Mouse (Mus musculus): ENCODE data around the gene Sephs1. TPM values are rescaled to one million over a fixed set of nuclear protein-coding genes. Genes with fewer than 3 reads are reported as not detected.

Gene Sephs1
- polyA plus RNA-seq, 1 experiment, result 15.9 TPM

GRCm38 (mm10) chr2:4921019-4921418, 39.7 kb downstream of the Sephs1 start:
- TF ChIP-seq POLR2A (IDR thresholded peaks at IDR 0.05; ENCODE audit: insufficient read length, low read depth) (no peak), POLR2AphosphoS2 (IDR thresholded peaks at IDR 0.05; ENCODE audit: insufficient read length, low read depth) (no peak), REST (IDR thresholded peaks at IDR 0.05; ENCODE audit: insufficient read depth, insufficient read length) (no peak), E2F4 (IDR thresholded peaks at IDR 0.05; ENCODE audit: insufficient read depth) (no peak), SRF (IDR thresholded peaks at IDR 0.05; ENCODE audit: control insufficient read depth, insufficient read length, low read depth) (no peak), USF1 (IDR thresholded peaks at IDR 0.05; ENCODE audit: low read depth) (no peak), MYOD1 (IDR thresholded peaks at IDR 0.05; ENCODE audit: control insufficient read depth in 1 of 3, insufficient read length in 2 of 3, low read depth in 2 of 3) (no peak), TCF12 (IDR thresholded peaks at IDR 0.05; ENCODE audit: insufficient read depth, poor library complexity, severe bottlenecking) (no peak), TCF3 (IDR thresholded peaks at IDR 0.05; ENCODE audit: insufficient read length, low read depth) (no peak), MAX (IDR thresholded peaks at IDR 0.05; ENCODE audit: low read depth) (no peak), MYOG (IDR thresholded peaks at IDR 0.05; ENCODE audit: control insufficient read depth in 1 of 3, insufficient read depth in 1 of 3, insufficient read length in 2 of 3, low read depth in 2 of 3) (no peak), CEBPB (IDR thresholded peaks at IDR 0.05; ENCODE audit: insufficient read depth, poor library complexity, severe bottlenecking) (no peak)
- no peaks in the 10 kb centered on the region for H3K27me3 ChIP-seq (ENCODE audit: control insufficient read depth, insufficient read depth, insufficient read length)
- H3K79me2 ChIP-seq (ENCODE audit: control insufficient read depth, insufficient read depth), result no peaks in the 10 kb centered on the region
- no peak overlapping the region for H3ac ChIP-seq (ENCODE audit: control insufficient read depth, insufficient read length)
- no peaks in the 10 kb centered on the region for H3K36me3 ChIP-seq (ENCODE audit: control insufficient read depth, insufficient read depth)
- H3K4me2 ChIP-seq (ENCODE audit: low read depth), result no peak overlapping the region
- no peak overlapping the region for H3K4me3 ChIP-seq

DNA sequence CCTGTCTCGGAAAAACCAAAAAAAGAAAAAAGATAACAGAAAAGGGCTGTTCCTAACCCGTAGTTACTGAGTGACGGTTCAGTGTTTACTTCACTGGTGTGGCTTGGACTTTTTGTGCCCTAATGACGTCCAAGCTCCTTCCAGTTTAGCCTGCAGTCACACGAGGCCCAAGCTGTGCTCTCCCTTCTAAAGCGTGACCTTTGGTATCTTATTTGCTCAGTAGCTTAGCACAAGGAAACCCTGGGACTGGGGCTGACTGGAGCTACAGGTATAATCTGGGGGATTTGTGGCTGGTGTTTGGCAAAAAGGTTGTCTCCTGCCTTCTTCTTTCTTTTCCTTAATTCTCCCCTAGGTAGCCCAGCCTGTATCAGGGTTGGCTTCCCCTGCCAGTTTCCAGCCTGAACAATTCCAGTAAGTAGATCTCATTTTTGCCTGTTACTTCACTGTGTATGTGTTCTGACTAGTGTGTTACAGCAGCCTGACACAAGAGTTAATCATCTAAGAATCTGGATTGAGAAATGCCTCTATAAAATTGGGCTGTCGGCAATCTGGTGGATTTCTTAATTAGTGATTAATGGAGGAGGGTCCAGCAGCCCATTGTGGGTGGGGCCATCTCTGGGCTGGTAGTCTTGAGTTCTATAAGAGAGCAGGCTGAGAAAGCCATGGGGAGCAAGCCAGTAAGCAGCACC, 41.3 kb downstream of the Sephs1 start:
- no peak overlapping the region for H3ac ChIP-seq (ENCODE audit: control insufficient read depth, insufficient read length)
- no peak overlapping the region for H3K4me2 ChIP-seq (ENCODE audit: low read depth)
- no peak overlapping the region for H3K4me3 ChIP-seq
- H3K36me3 ChIP-seq (ENCODE audit: control insufficient read depth, insufficient read depth), result no peaks in the 10 kb centered on the region
- H3K79me2 ChIP-seq (ENCODE audit: control insufficient read depth, insufficient read depth), result no peaks in the 10 kb centered on the region
- no peaks in the 10 kb centered on the region for H3K27me3 ChIP-seq (ENCODE audit: control insufficient read depth, insufficient read depth, insufficient read length)
- TF ChIP-seq E2F4 (IDR thresholded peaks at IDR 0.05; ENCODE audit: insufficient read depth), result no peak

GRCm38 (mm10) chr2:4927391-4927790, 46.0 kb downstream of the Sephs1 start:
- no peak overlapping the region for H3ac ChIP-seq (ENCODE audit: control insufficient read depth, insufficient read length)

GRCm38 (mm10) chr2:4929230-4929629, 47.9 kb downstream of the Sephs1 start:
- Histone ChIP-seq H3K4me2 (ENCODE audit: low read depth) (no peak overlapping the region), H3K27me3 (ENCODE audit: control insufficient read depth, insufficient read depth, insufficient read length) (no peaks in the 10 kb centered on the region), H3K79me2 (ENCODE audit: control insufficient read depth, insufficient read depth) (no peaks in the 10 kb centered on the region), H3ac (ENCODE audit: control insufficient read depth, insufficient read length) (no peak overlapping the region), H3K4me3 (no peak overlapping the region), H3K36me3 (ENCODE audit: control insufficient read depth, insufficient read depth) (no peaks in the 10 kb centered on the region)
- TF ChIP-seq SRF (IDR thresholded peaks at IDR 0.05; ENCODE audit: control insufficient read depth, insufficient read length, low read depth), result no peak
- TF ChIP-seq MAX (IDR thresholded peaks at IDR 0.05; ENCODE audit: low read depth), result no peak
- no peak for TF ChIP-seq POLR2AphosphoS2 (IDR thresholded peaks at IDR 0.05; ENCODE audit: insufficient read length, low read depth)
- TF ChIP-seq E2F4 (IDR thresholded peaks at IDR 0.05; ENCODE audit: insufficient read depth), result no peak
- TF ChIP-seq CEBPB (IDR thresholded peaks at IDR 0.05; ENCODE audit: insufficient read depth, poor library complexity, severe bottlenecking), result no peak
- no peak for TF ChIP-seq TCF12 (IDR thresholded peaks at IDR 0.05; ENCODE audit: insufficient read depth, poor library complexity, severe bottlenecking)
- TF ChIP-seq USF1 (IDR thresholded peaks at IDR 0.05; ENCODE audit: low read depth), result no peak

More at GRCm38 (mm10) chr2:4927391-4927790, 46.0 kb downstream of the Sephs1 start:
- Histone ChIP-seq H3K79me2 (ENCODE audit: control insufficient read depth, insufficient read depth) (no peaks in the 10 kb centered on the region), H3K4me3 (no peak overlapping the region), H3K36me3 (ENCODE audit: control insufficient read depth, insufficient read depth) (no peaks in the 10 kb centered on the region), H3K27me3 (ENCODE audit: control insufficient read depth, insufficient read depth, insufficient read length) (no peaks in the 10 kb centered on the region), H3K4me2 (ENCODE audit: low read depth) (no peak overlapping the region)
- TF ChIP-seq USF1 (IDR thresholded peaks at IDR 0.05; ENCODE audit: low read depth) (no peak), MYOG (IDR thresholded peaks at IDR 0.05; ENCODE audit: control insufficient read depth in 1 of 3, insufficient read depth in 1 of 3, insufficient read length in 2 of 3, low read depth in 2 of 3) (no peak), TCF3 (IDR thresholded peaks at IDR 0.05; ENCODE audit: insufficient read length, low read depth) (no peak), E2F4 (IDR thresholded peaks at IDR 0.05; ENCODE audit: insufficient read depth) (no peak), MYOD1 (IDR thresholded peaks at IDR 0.05; ENCODE audit: control insufficient read depth in 1 of 3, insufficient read length in 2 of 3, low read depth in 2 of 3) (no peak), TCF12 (IDR thresholded peaks at IDR 0.05; ENCODE audit: insufficient read depth, poor library complexity, severe bottlenecking) (no peak), MAX (IDR thresholded peaks at IDR 0.05; ENCODE audit: low read depth) (no peak), CEBPB (IDR thresholded peaks at IDR 0.05; ENCODE audit: insufficient read depth, poor library complexity, severe bottlenecking) (no peak), REST (IDR thresholded peaks at IDR 0.05; ENCODE audit: insufficient read depth, insufficient read length) (no peak), POLR2A (IDR thresholded peaks at IDR 0.05; ENCODE audit: insufficient read length, low read depth) (no peak), SRF (IDR thresholded peaks at IDR 0.05; ENCODE audit: control insufficient read depth, insufficient read length, low read depth) (no peak), POLR2AphosphoS2 (IDR thresholded peaks at IDR 0.05; ENCODE audit: insufficient read length, low read depth) (no peak)

DNA sequence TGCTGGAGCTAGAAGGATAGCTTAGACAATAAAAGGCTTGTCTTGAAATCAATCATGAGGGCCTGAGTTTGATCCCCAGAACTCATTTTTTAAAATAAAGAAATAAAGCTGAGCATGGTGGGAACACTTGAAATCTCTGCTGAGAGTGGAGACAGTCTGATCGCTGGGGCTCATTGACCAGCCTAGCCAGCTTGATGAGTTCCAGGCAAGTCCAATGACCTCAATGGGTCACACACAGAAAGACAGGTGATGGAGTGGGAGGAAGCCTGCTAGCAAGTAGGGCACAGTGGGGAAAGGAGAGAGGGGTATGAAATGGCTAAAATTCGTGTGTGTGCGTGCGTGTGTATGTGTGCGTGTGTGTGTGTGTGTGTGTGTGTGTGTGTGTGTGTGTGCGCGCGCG, 53.2 kb downstream of the Sephs1 start:
- Histone ChIP-seq H3K27me3 (ENCODE audit: control insufficient read depth, insufficient read depth, insufficient read length) (no peaks in the 10 kb centered on the region), H3K36me3 (ENCODE audit: control insufficient read depth, insufficient read depth) (no peaks in the 10 kb centered on the region), H3K4me3 (no peak overlapping the region), H3ac (ENCODE audit: control insufficient read depth, insufficient read length) (no peak overlapping the region), H3K4me2 (ENCODE audit: low read depth) (no peak overlapping the region), H3K79me2 (ENCODE audit: control insufficient read depth, insufficient read depth) (no peaks in the 10 kb centered on the region)
- TF ChIP-seq POLR2AphosphoS2 (IDR thresholded peaks at IDR 0.05; ENCODE audit: insufficient read length, low read depth) (no peak), POLR2A (IDR thresholded peaks at IDR 0.05; ENCODE audit: insufficient read length, low read depth) (no peak), MYOD1 (IDR thresholded peaks at IDR 0.05; ENCODE audit: control insufficient read depth in 1 of 3, insufficient read length in 2 of 3, low read depth in 2 of 3) (no peak), USF1 (IDR thresholded peaks at IDR 0.05; ENCODE audit: low read depth) (no peak)
